Mouse (Mus musculus) heart, adult 11 months (tissue): Measurements from ENCODE around the gene Tmem19.

Experiments
- DNase-seq: peaks from one replicate; pipeline ENCODE4 v3.0.0; 2022

The Tmem19 gene

GRCm38 (mm10) chr10:115361840-115362622, at the start of gene Tmem19:
TSS of gene Tmem19 (minus strand) at chr10:115362501.
- DNase-seq: peak; percentile 100

GRCm38 (mm10) chr10:115406393-115406792, 44.1 kb upstream of the Tmem19 start:
- no peak for DNase-seq

- no peak for DNase-seq
Observed at GRCm38 (mm10) chr10:115391896-115392295, 29.6 kb upstream of the Tmem19 start.

GRCm38 (mm10) chr10:115391076-115391475, 28.8 kb upstream of the Tmem19 start:
- no peak for DNase-seq

DNA sequence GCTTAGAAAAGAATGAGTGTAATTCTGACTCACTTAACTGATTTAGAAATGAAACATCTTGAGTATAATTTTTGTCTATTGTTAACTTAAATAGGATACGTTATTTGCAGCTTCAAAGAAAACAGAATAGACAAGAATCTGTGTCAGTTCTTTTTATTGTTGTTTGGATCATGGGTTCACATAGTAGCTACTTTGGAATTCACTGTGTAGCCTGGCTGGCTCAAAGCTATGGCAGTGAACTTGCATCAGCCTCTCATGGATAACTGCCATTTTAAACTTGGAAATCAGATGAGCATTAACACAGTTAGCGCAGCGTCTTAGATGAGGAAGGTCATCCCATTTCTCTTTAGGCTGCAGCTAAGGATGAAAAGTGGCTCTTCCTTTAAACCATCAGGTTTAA, 25.6 kb upstream of the Tmem19 start:
- DNase-seq: no peak

DNA sequence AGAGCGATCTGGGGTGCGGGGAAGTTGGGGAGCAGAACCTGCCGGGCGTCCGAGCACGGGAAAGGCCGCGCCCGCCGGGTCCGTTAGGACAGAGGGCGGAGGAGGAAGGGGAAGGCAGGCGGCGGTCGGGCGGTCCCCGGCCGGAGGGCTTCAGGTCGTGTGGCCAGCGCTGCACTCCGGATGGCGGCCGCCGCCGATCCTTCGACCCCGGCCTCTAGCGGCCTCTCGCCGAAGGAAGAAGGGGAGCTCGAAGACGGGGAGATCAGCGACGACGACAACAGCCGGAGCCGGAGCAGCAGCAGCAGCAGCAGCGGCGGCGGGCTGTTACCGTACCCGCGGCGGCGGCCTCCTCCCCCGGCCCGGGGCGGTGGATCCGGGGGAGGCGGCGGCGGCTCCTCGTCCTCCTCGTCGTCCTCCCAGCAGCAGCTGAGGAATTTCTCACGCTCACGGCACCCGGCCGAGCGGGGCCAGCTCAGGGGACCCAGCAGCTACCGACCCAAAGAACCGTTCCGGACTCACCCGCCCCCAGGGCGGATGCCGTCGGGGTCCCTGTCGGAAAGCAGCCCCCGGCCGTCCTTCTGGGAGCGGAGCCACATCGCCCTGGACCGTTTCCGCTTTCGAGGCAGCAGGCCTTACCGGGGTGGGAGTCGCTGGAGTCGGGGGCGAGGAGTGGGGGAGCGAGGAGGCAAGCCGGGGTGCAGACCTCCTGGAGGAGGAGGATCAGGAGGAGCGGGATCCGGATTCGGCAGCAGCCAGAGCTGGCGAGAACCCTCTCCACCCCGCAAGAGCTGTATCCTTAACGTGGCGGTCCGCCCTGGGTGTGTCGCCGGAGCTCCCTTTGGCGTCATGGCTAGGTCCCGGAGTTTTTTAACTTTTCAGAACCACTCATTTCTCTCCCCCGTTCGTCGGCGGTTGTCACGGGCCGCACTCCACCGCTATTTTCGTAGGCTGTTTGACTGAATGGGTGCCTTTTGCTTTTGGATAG, 23.0 kb upstream of the Tmem19 start:
- peak; percentile 98 for DNase-seq

DNA sequence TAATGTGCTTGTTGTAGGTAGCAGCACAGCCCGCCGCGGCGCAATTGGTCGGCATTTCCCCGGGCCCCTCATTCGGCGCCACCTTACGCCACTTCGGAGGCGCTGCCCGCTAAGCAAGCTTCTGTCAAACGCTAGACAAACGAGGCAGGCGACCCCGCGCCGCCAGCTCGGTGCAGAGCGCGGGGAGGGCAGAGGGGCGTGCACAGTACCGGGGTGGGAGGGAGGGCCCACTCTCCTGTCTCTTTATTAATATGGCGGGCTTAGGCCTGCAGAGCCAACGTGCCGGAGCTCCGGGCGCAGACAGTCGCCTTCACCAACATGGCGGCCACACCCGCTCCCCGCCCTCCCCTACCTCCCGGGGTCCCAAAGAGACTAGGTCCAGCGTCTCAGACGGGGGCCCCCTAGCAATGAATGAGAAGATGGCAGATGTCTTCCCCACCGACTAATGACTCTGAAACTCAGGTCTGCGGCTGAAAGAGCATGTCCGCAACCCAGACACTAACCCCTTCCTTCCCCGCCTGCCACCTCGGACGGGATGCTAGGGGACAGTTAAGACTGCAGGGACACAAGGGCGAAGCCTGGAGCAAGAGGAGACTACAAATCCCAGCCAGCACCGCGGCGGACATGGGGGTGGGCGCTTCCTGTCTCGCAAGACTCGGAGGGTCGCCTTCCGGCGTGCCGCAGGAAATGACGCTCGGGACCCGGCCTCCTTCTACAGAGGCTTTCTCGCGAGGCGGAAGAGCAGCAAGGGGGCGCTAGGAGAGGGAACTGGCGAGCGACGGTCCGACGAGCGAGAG, 22.1 kb upstream of the Tmem19 start, which contains the start of the genes Thap2 and Zfc3h1:
TSS of gene Thap2 (minus strand) at position 223 of the 797 bp plus-strand sequence.
TSS of gene Zfc3h1 (plus strand) at position 739 of the 797 bp plus-strand sequence.
- DNase-seq: peak; percentile 100

DNA sequence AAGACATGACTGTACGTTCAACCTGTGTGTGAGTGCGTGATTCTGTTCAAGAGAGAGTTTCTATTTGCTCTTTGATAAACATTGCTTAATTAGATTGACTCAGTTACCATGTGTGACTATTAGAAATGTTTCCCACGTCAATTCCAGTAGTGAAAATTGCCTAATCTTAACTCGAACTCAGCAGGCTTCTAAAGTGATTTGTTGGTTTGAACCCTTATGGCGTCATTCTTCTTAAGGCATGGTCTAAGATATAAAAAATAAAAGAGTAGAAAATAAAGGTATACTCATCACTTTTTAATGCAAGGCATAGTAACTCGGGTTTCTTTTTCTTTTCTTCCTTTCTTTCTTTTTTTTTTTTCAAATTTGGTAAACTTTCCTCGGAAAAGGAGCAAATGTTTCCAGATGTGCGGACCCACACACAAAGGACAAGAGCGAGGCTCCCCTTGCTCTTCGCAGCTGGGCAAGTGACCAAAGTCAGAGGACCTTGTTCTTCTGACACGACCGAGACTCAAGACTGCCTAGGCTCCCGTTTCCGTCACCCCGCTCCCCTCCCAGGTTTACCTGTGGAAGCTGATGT, 21.4 kb upstream of the Tmem19 start:
- no peak for DNase-seq

GRCm38 (mm10) chr10:115382846-115383643, 20.7 kb upstream of the Tmem19 start:
- no peak for DNase-seq

GRCm38 (mm10) chr10:115381506-115382084, 19.3 kb upstream of the Tmem19 start:
- DNase-seq: no peak

- no peak for DNase-seq
Observed at GRCm38 (mm10) chr10:115363151-115363550, 850 bp upstream of the Tmem19 start.

DNA sequence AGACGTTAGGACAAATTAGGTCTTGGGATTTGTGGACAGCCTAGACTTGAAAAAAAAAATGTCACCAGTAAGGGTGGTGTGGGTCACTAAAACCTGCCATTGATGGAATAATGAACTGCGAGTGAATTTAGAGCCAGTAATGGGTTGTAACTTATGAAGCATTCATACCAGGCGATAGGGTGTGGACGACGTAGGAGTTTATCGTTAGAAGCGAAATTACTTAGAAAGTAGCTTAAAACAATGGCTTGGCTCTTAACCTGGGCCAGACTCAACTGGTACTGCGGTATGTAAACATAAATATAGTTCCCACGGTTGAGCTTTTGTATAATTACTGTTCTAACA, 293 bp upstream of the Tmem19 start:
- no peak for DNase-seq

GRCm38 (mm10) chr10:115359066-115359465, 3.2 kb downstream of the Tmem19 start:
- DNase-seq: no peak

GRCm38 (mm10) chr10:115358216-115358919, 3.9 kb downstream of the Tmem19 start:
- DNase-seq: no peak

DNA sequence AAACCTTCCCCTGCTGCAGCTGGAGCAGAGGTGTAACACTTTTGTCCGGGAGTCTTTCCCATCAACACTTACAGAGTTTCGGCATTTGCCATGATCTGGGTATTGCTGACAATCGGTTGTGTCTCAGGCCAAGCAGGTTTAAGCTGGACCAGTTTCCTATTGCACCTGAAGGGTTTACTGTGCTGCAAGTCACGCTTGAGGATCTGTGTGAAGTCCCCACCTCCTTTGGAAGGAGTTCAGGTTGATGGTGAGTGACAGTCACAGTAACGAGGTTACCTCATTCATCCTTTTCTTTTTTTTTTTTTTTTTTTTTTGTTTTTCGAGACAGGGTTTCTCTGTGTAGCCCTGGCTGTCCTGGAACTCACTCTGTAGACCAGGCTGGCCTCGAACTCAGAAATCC, 6.2 kb downstream of the Tmem19 start:
- no peak for DNase-seq

DNA sequence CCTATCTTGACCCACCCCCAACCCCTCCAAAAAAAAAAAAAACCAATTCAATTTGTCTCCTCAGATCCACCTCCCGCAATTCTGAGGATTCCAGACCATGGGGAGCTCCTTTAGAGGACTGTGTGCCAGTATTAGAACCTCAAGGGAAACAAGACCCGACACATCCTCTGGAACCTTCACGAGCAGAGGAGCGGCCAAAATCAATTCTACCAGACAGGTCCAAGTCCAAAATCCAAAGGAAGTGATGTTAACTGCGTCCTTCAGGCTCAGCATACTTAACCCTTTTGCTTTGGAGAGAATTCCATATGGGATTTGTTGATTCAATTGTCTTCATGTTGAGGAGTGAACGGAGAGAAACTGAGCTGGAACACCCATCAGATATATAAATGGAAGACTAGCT, 7.3 kb downstream of the Tmem19 start:
- no peak for DNase-seq

GRCm38 (mm10) chr10:115354553-115354952, 7.7 kb downstream of the Tmem19 start:
- DNase-seq: no peak

DNA sequence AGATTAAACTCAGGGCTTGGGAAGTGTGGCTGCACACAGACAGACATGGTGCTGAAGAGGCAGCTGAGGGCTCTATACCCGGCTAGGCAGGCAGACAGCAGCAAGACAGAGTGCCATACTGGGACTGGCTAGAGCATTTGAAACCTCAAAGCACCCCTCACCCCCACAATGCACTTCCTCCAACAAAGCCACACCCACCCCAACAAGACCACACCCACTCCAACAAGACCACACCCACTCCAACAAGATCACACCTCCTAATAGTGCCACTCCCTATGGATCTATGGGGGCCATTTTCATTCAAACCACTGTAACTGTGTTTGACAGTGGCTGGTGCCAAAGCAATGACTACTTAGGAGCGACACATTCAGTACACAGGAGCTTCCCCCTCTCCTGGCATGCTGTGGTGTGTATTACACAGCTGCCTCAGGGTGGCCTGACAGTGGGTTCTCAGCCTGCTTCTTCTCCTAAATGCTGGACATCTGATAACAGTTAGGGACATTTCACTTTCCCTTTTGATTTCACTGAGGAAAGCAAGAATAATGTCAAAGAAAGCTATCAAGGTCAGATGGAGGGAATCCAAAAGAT, 11.4 kb downstream of the Tmem19 start:
- no peak for DNase-seq

DNA sequence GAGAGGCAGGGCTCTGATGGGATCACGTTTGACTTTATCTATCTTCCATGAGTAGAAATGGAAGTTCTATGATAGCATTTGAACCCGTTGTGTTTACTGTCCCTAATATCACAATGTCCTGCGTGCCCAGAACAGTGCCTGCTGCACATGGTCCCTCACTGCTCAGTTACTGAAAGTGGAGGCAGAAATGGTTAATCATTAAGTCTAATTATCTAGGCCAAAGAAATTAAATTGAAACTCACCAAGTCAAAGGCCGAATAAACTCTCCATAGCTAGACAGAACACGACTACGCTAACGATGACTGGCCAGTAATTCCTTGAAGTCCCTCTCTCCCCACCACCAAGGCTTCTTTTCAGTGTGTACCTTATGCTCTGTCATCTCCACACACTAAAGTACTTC, 12.8 kb downstream of the Tmem19 start:
- no peak for DNase-seq

DNA sequence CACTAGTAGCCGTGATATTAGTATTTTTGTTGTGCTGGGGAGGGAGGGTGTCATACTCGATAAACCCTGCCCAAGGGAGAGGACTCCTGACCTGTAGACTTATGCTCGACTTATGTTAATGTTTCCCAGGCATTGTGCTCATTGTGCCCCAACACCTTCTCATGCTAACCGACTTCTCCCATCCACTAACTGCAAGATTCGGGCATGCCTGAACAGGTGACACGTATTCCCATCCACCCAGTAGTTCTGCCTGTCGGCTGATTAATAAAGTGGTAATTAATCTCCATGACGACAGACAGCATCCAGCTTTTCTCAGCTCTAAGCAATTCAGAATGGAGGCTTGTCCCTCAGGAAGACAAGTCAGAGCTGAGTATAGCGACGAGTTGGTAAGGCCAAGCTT, 13.3 kb downstream of the Tmem19 start:
- DNase-seq: no peak
